Comparison of ENCODE assay signal across 8 mouse cellular contexts in genomic region chr4:134922925-134923244, GRCm38 (mm10). TPM values are rescaled to one million over a fixed set of nuclear protein-coding genes. Genes with fewer than 3 reads are reported as not detected.
DNase-seq lines count a peak whose midpoint lies in the region; ATAC-seq lines count a peak whose summit lies in the region.

No protein-coding gene starts in this region.

- no peak for ATAC-seq in CD4-positive, CD25-positive, alpha-beta regulatory T cell, adult 4 months
- peak; percentile 35; the same call in 1 of the 2 replicates for ATAC-seq in liver, embryonic 12.5 days
- ATAC-seq in neural tube, embryonic 11.5 days (ENCODE audit: insufficient read depth, low FRiP score, low TSS enrichment) = no peak

- H3K4me1 ChIP-seq in liver, embryonic 12.5 days = peaks cover 65% of the 10 kb centered on the region
- H3K4me1 ChIP-seq in neural tube, embryonic 11.5 days (ENCODE audit: control insufficient read depth, insufficient read depth, low read length) = peaks cover 9% of the 10 kb centered on the region; the same call in 1 of the 2 replicates

- peak overlapping the region; percentile 100 for H3K9ac ChIP-seq in liver, embryonic 12.5 days
- H3K9ac ChIP-seq in neural tube, embryonic 11.5 days (ENCODE audit: low read length) = peak overlapping the region; percentile 59

- peak overlapping the region; percentile 100 for H3K4me3 ChIP-seq in liver, embryonic 12.5 days
- H3K4me3 ChIP-seq in neural tube, embryonic 11.5 days (ENCODE audit: low read depth, low read length) = peak overlapping the region; percentile 99

- peaks cover 41% of the 10 kb centered on the region for H3K36me3 ChIP-seq in liver, embryonic 12.5 days
- peaks cover 6% of the 10 kb centered on the region; the same call in 1 of the 2 replicates for H3K36me3 ChIP-seq in neural tube, embryonic 11.5 days (ENCODE audit: control insufficient read depth, insufficient read depth, low read length)

- H3K4me2 ChIP-seq in liver, embryonic 12.5 days = peak overlapping the region; percentile 82
- H3K4me2 ChIP-seq in neural tube, embryonic 11.5 days (ENCODE audit: low read depth) = peak overlapping the region; percentile 47

- no peaks in the 10 kb centered on the region for H3K9me3 ChIP-seq in liver, embryonic 12.5 days (replicated peaks)
- H3K9me3 ChIP-seq in neural tube, embryonic 11.5 days (ENCODE audit: control insufficient read depth, low read length) = no peaks in the 10 kb centered on the region

- peak; percentile 64 for DNase-seq in CD4-positive, CD25-positive, alpha-beta regulatory T cell, adult 2 months (ENCODE audit: low read depth, low spot score)
- DNase-seq in embryo, embryonic 10.5 days (ENCODE audit: low spot score) = peak; percentile 85
- peak; percentile 82 for DNase-seq in heart, adult 8-10 months (ENCODE audit: low spot score)
- peak; percentile 73 to 75 for DNase-seq in kidney, adult 8-10 months
- peak; percentile 66 for DNase-seq in neural tube, embryonic 11.5 days (ENCODE audit: low spot score)
- DNase-seq in testis, postnatal 10 days (ENCODE audit: low spot score) = peak; percentile 78

- peak overlapping the region; percentile 99 for H3K27ac ChIP-seq in liver, embryonic 12.5 days
- H3K27ac ChIP-seq in neural tube, embryonic 11.5 days (ENCODE audit: low read depth, low read length) = 0 out of 2 replicates have a peak overlapping the region, but pooled peaks have one; percentile 85

- no peaks in the 10 kb centered on the region for H3K27me3 ChIP-seq in liver, embryonic 12.5 days (replicated peaks)
- no peaks in the 10 kb centered on the region for H3K27me3 ChIP-seq in neural tube, embryonic 11.5 days (ENCODE audit: control insufficient read depth, insufficient read depth, low read length)

- 0% methylated on average over 13 of the region's 13 CpGs for WGBS in liver, embryonic 12.5 days (ENCODE audit: insufficient replicate concordance)
- WGBS in neural tube, embryonic 11.5 days = 0% methylated on average over 13 of the region's 13 CpGs

RNA-seq across cellular contexts. Expression of gene Rsrp1, which starts 0.5 kb away (rescaled TPM):
- 100 to 1,000 TPM; 223 to 361 TPM for polyA plus RNA-seq in CD4-positive, CD25-positive, alpha-beta regulatory T cell, adult 4 months (2017; shearing (Covaris generic))
- 100 to 1,000 TPM in 3 of 4 experiments, 10 to 100 TPM in 1; 97.1 to 165 (median 123) TPM for total RNA-seq in heart, adult 8-10 months (2022)
- polyA plus RNA-seq in liver, embryonic 12.5 days (2016; fragmentation: Nextera tagmentation; extraction: Ambion mirVana) = 310 and 322 TPM in 2 replicates
- 340 and 349 TPM in 2 replicates for polyA plus RNA-seq in neural tube, embryonic 11.5 days (2014; fragmentation: Nextera tagmentation; extraction: Ambion mirVana)

RNA-seq across cellular contexts. Expression of gene Syf2, which starts 7.8 kb away (rescaled TPM):
- 100 to 1,000 TPM; 215 to 219 TPM for polyA plus RNA-seq in CD4-positive, CD25-positive, alpha-beta regulatory T cell, adult 4 months (2017; shearing (Covaris generic))
- total RNA-seq in heart, adult 8-10 months (2022) = 10 to 100 TPM; 51.6 to 66.1 (median 59.4) TPM
- 70.8 and 72.8 TPM in 2 replicates for polyA plus RNA-seq in liver, embryonic 12.5 days (2016; fragmentation: Nextera tagmentation; extraction: Ambion mirVana)
- 64.1 and 73.0 TPM in 2 replicates for polyA plus RNA-seq in neural tube, embryonic 11.5 days (2014; fragmentation: Nextera tagmentation; extraction: Ambion mirVana)

RNA-seq across cellular contexts. Expression of gene Tmem50a, which starts 8.1 kb away (rescaled TPM):
- 100 to 1,000 TPM; 529 to 546 TPM for polyA plus RNA-seq in CD4-positive, CD25-positive, alpha-beta regulatory T cell, adult 4 months (2017; shearing (Covaris generic))
- 10 to 100 TPM; 63.0 to 64.1 (median 63.5) TPM for total RNA-seq in heart, adult 8-10 months (2022)
- polyA plus RNA-seq in liver, embryonic 12.5 days (2016; fragmentation: Nextera tagmentation; extraction: Ambion mirVana) = 94.2 and 94.9 TPM in 2 replicates
- polyA plus RNA-seq in neural tube, embryonic 11.5 days (2014; fragmentation: Nextera tagmentation; extraction: Ambion mirVana) = 150 and 160 TPM in 2 replicates

RNA-seq across cellular contexts. Expression of gene Rhd, which starts 58.5 kb away (rescaled TPM):
- polyA plus RNA-seq in CD4-positive, CD25-positive, alpha-beta regulatory T cell, adult 4 months (2017; shearing (Covaris generic)) = under 1 TPM in 1 of 2 experiments, not detected in 1; 0.75 TPM
- total RNA-seq in heart, adult 8-10 months (2022) = 10 to 100 TPM in 1 of 4 experiments, 1 to 10 TPM in 3; 8.4 to 10.2 (median 8.5) TPM
- polyA plus RNA-seq in liver, embryonic 12.5 days (2016; fragmentation: Nextera tagmentation; extraction: Ambion mirVana) = 477 and 480 TPM in 2 replicates
- 13.8 and 15.7 TPM in 2 replicates for polyA plus RNA-seq in neural tube, embryonic 11.5 days (2014; fragmentation: Nextera tagmentation; extraction: Ambion mirVana)
